Mouse (Mus musculus) megakaryocyte, embryonic 14.5 days (primary cell): ENCODE data around the gene E2f3.

Source experiments
- FLI1 ChIP-seq: IDR thresholded peaks from 2 replicates; pipeline ENCODE4 v1.6.1; 2012; ENCODE audit warnings: low read length, inconsistent platforms, mixed read lengths
- GATA1 ChIP-seq: IDR thresholded peaks from 3 replicates; pipeline ENCODE4 v1.6.1; 2012; ENCODE audit warnings: mixed read lengths, low read length, inconsistent platforms, borderline replicate concordance

GRCm38 (mm10) chr13:29987956-29988355 lies 2.1 kb upstream of the E2f3 start:
- TF ChIP-seq GATA1 (no peak), FLI1 (no peak)
